Mouse (Mus musculus): ENCODE measurements at regions not wholly inside any gene's neighbourhood (a gene's known extent, or its start where the extent isn't known, plus 50 kb on each side); places are given as distances from the start of the nearest gene placed in this dataset.

GRCm38 (mm10) chr16:29928291-29928690, 135.9 kb upstream of the Hes1 start:
- no peak overlapping the region for H3K27ac ChIP-seq (ENCODE audit: control insufficient read depth, insufficient read depth, low read depth, low read length, poor library complexity)
- H3K4me3 ChIP-seq (replicated peaks; ENCODE audit: control insufficient read depth, low read depth, low read length): no peak overlapping the region
- 90% methylated on average over 4 of the region's 4 CpGs for WGBS
- no peaks in the 10 kb centered on the region for H3K4me1 ChIP-seq (ENCODE audit: control insufficient read depth, insufficient read depth, low read length)
- no peak for TF ChIP-seq POLR2A (IDR thresholded peaks at IDR 0.05; ENCODE audit: borderline replicate concordance, control insufficient read depth, low read depth, low read length)
- TF ChIP-seq CTCF (IDR thresholded peaks at IDR 0.05; ENCODE audit: control insufficient read depth, insufficient read depth, low read length): no peak

DNA sequence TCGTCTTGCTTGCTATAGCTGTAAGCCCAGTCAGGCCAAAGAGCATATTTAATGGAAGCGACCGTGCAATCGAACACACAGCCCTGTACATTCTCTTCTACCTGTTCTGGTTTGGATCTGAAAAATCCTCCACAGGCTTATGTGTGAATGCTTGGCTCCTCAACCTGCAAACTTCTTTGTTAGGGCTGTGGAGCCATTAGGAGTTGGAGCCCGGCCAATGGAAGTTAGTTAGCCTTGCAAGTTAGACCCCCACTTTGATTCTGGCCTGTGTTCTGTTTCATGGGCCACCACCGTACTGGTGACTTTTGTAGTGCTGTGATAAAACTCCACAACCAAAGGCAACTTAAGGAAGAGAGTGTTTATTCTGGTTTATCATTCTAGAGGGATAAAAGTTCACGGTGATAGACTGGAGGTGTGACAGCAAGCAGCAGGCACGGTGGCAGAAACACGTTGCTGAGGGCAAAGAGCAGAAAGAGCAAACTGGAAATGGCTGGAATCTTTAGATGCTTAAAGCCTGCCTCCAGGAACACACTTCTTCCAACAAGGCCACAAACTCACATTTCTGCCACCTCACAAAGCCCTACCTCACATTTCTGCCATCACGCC, 132.3 kb upstream of the Hes1 start:
- Histone ChIP-seq H3K4me3 (replicated peaks; ENCODE audit: control insufficient read depth, low read depth, low read length) (no peak overlapping the region), H3K27ac (ENCODE audit: control insufficient read depth, insufficient read depth, low read depth, low read length, poor library complexity) (no peak overlapping the region), H3K4me1 (ENCODE audit: control insufficient read depth, insufficient read depth, low read length) (no peaks in the 10 kb centered on the region)
- WGBS: 84% methylated on average over 10 of the region's 10 CpGs
- no peak for TF ChIP-seq CTCF (IDR thresholded peaks at IDR 0.05; ENCODE audit: control insufficient read depth, insufficient read depth, low read length)
- TF ChIP-seq POLR2A (IDR thresholded peaks at IDR 0.05; ENCODE audit: borderline replicate concordance, control insufficient read depth, low read depth, low read length): no peak

- no peak overlapping the region for H3K4me3 ChIP-seq (replicated peaks; ENCODE audit: control insufficient read depth, low read depth, low read length)
- no peak for TF ChIP-seq POLR2A (IDR thresholded peaks at IDR 0.05; ENCODE audit: borderline replicate concordance, control insufficient read depth, low read depth, low read length)
- TF ChIP-seq CTCF (IDR thresholded peaks at IDR 0.05; ENCODE audit: control insufficient read depth, insufficient read depth, low read length): no peak
- 57% methylated on average over 1 of the region's 1 CpGs for WGBS
Measured at GRCm38 (mm10) chr16:29934649-29935048, 129.5 kb upstream of the Hes1 start.

GRCm38 (mm10) chr16:29938700-29939099, 125.5 kb upstream of the Hes1 start:
- Histone ChIP-seq H3K4me3 (replicated peaks; ENCODE audit: control insufficient read depth, low read depth, low read length) (no peak overlapping the region), H3K27ac (ENCODE audit: control insufficient read depth, insufficient read depth, low read depth, low read length, poor library complexity) (no peak overlapping the region), H3K4me1 (ENCODE audit: control insufficient read depth, insufficient read depth, low read length) (no peaks in the 10 kb centered on the region)
- 87% methylated on average over 9 of the region's 9 CpGs for WGBS
- TF ChIP-seq CTCF (IDR thresholded peaks at IDR 0.05; ENCODE audit: control insufficient read depth, insufficient read depth, low read length): no peak
- TF ChIP-seq POLR2A (IDR thresholded peaks at IDR 0.05; ENCODE audit: borderline replicate concordance, control insufficient read depth, low read depth, low read length): no peak

More at GRCm38 (mm10) chr16:29934649-29935048, 129.5 kb upstream of the Hes1 start:
- no peaks in the 10 kb centered on the region for H3K4me1 ChIP-seq (ENCODE audit: control insufficient read depth, insufficient read depth, low read length)
- H3K27ac ChIP-seq (ENCODE audit: control insufficient read depth, insufficient read depth, low read depth, low read length, poor library complexity): no peak overlapping the region

DNA sequence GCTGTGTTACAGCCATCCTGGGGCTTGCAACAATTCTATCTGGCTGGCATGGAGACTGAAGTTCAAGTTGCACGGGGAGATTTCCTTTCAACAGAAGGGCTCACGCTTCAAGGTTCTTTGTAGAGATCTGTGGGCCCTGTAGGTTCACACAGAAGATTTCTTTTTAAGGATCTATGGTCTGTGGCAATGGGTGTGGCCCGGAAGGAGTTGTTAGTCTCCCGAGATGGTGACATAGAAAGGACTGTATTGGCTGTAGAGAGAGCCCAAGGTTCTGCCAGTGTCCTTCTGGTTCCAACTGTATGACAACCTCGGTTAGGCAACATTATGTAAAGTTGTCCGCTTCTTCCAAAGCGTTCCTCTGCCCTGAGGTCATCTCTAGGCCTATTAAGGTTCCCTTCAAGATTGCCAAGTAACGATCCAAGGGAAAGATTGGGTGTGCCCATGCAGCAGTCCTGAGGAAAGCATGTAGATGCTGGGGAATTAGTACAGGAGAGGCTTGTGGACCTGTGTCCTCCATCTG, 124.8 kb upstream of the Hes1 start:
- H3K4me3 ChIP-seq (replicated peaks; ENCODE audit: control insufficient read depth, low read depth, low read length): no peak overlapping the region
- WGBS: 84% methylated on average over 8 of the region's 8 CpGs
- no peaks in the 10 kb centered on the region; the same call in 1 of the 2 replicates for H3K4me1 ChIP-seq (ENCODE audit: control insufficient read depth, insufficient read depth, low read length)
- H3K27ac ChIP-seq (ENCODE audit: control insufficient read depth, insufficient read depth, low read depth, low read length, poor library complexity): no peak overlapping the region
- TF ChIP-seq CTCF (IDR thresholded peaks at IDR 0.05; ENCODE audit: control insufficient read depth, insufficient read depth, low read length) (no peak), POLR2A (IDR thresholded peaks at IDR 0.05; ENCODE audit: borderline replicate concordance, control insufficient read depth, low read depth, low read length) (no peak)

DNA sequence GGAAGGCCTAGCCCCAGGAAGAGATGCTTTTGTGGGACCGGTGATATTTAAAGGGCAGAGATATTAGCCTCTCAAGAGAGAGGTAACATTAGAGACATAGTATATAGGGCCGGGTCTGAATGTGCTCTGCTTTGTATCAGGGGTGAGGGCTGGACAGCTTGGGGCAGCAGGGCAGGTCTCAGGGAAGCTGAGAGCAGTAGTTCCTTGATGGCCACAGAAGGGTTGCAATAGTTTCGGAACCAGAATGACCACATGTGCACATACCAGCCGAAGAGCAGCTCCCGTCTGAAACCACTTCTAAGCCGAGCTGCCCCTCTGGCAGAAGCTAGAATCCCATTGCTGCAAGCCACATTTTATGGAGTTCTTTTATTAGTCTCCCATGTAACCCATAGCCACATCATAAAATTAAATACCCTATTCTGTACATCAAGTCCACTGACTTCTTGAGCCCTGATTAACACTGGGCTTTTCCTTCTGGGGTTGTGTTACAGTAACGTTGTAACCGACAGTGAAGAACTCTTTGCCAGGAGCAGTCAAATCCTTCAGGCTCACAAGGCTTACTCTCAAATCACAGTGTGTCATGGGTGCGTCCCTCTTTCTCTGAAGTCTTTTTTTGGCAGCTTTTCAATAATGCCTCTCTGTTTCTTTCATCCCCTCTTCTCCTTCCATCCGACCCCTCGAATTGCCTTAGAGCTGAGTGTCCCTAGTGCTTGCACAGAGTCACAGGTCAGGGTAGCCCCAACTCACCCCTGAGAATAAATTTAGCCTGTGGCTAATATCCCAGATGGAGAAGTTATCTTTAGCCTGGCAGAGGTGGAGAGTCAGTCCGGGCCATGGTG, 124.1 kb upstream of the Hes1 start:
- Histone ChIP-seq H3K27ac (ENCODE audit: control insufficient read depth, insufficient read depth, low read depth, low read length, poor library complexity) (no peak overlapping the region), H3K4me1 (ENCODE audit: control insufficient read depth, insufficient read depth, low read length) (no peaks in the 10 kb centered on the region; the same call in 1 of the 2 replicates), H3K4me3 (replicated peaks; ENCODE audit: control insufficient read depth, low read depth, low read length) (no peak overlapping the region)
- 76% methylated on average over 12 of the region's 12 CpGs for WGBS
- TF ChIP-seq POLR2A (IDR thresholded peaks at IDR 0.05; ENCODE audit: borderline replicate concordance, control insufficient read depth, low read depth, low read length): no peak
- no peak for TF ChIP-seq CTCF (IDR thresholded peaks at IDR 0.05; ENCODE audit: control insufficient read depth, insufficient read depth, low read length)

DNA sequence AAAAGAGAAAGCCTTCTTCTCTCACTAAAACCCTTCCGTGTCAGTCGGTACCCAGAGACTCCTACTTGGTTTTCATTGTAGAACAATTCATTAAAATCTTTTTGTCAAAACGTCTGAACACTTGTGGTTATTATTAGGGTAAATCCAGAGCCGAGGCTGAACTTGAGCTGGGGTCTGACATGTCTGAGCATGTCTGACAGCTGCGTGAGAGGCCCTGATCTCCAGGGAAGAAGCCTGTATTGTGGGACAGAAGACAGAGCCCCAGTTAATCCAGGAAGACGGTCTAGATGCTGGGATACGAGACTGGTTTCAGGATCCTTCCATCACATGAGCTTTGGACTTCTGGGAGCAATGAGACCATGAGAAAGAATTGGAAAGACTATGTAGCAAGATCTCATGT, 122.1 kb upstream of the Hes1 start:
- TF ChIP-seq CTCF (IDR thresholded peaks at IDR 0.05; ENCODE audit: control insufficient read depth, insufficient read depth, low read length) (no peak), POLR2A (IDR thresholded peaks at IDR 0.05; ENCODE audit: borderline replicate concordance, control insufficient read depth, low read depth, low read length) (no peak)
- Histone ChIP-seq H3K4me3 (replicated peaks; ENCODE audit: control insufficient read depth, low read depth, low read length) (no peak overlapping the region), H3K4me1 (ENCODE audit: control insufficient read depth, insufficient read depth, low read length) (no peaks in the 10 kb centered on the region; the same call in 1 of the 2 replicates), H3K27ac (ENCODE audit: control insufficient read depth, insufficient read depth, low read depth, low read length, poor library complexity) (no peak overlapping the region)
- 72% methylated on average over 7 of the region's 7 CpGs for WGBS
